Mouse (Mus musculus): Measurements from ENCODE around the gene Ube2h.

GRCm38 (mm10) chr6:30180321-30180720 lies 124.0 kb downstream of the Ube2h start:
- no peak for TF ChIP-seq CTCF (conservative IDR thresholded peaks at IDR 0.05; ENCODE audit: insufficient read depth, insufficient read length, low read depth, low read length)
- no peak for TF ChIP-seq POLR2A (IDR thresholded peaks at IDR 0.05; ENCODE audit: low read depth, low read length)
